Mouse (Mus musculus) kidney, adult 2 months (tissue): ENCODE data around the gene Kif19a.

ENCODE experiments used
- CTCF ChIP-seq: fragments of 200-500 bp; conservative IDR thresholded peaks from 2 replicates; pipeline ENCODE4 v1.5.1; 2011; ENCODE audit warnings: low read depth, mild to moderate bottlenecking, control low read depth, low read length, moderate library complexity, mixed read lengths; ENCODE audit not compliant: insufficient read depth, insufficient read length
- POLR2A ChIP-seq: fragments of 200-500 bp; IDR thresholded peaks from one replicate; pipeline ENCODE4 v1.6.1; 2011; ENCODE audit warnings: low read depth, low read length, control low read depth

- no peak for TF ChIP-seq POLR2A
- TF ChIP-seq CTCF, result no peak
Measured at GRCm38 (mm10) chr11:114830433-114830773, 65.2 kb downstream of the Kif19a start.
